Mouse (Mus musculus) hindbrain, embryonic 13.5 days (tissue): ENCODE data around the gene Chd3. TPM values are rescaled to one million over a fixed set of nuclear protein-coding genes. Genes with fewer than 3 reads are reported as not detected.

Experiments used
- ATAC-seq: fragments of 200-750 bp; cut with Nextera tagmentation; 2 replicates; pipeline ENCODE4 v1.8.0; 2017; ENCODE audit warnings: moderate TSS enrichment; ENCODE audit not compliant: low FRiP score
- H3K27ac ChIP-seq: fragments of 300-500 bp; sonication (generic); 2 replicates; pipeline ENCODE4 v1.5.1; 2015; ENCODE audit warnings: inconsistent platforms, mild to moderate bottlenecking, moderate library complexity
- H3K27me3 ChIP-seq: fragments of 300-500 bp; sonication (generic); 2 replicates; pipeline ENCODE4 v1.6.1; 2015; ENCODE audit warnings: mild to moderate bottlenecking, inconsistent platforms
- H3K36me3 ChIP-seq: fragments of 300-500 bp; sonication (generic); 2 replicates; pipeline ENCODE4 v1.6.1; 2015; ENCODE audit warnings: mild to moderate bottlenecking, inconsistent platforms
- H3K4me1 ChIP-seq: fragments of 300-500 bp; sonication (generic); replicated peaks from 2 replicates; pipeline ENCODE4 v1.6.1; 2015; ENCODE audit warnings: inconsistent platforms
- H3K4me2 ChIP-seq: fragments of 300-500 bp; sonication (generic); 2 replicates; pipeline ENCODE4 v1.6.1; 2015; ENCODE audit warnings: inconsistent platforms, mild to moderate bottlenecking, moderate library complexity
- H3K4me3 ChIP-seq: fragments of 300-500 bp; sonication (generic); 2 replicates; pipeline ENCODE4 v1.5.1; 2015; ENCODE audit warnings: mild to moderate bottlenecking, inconsistent platforms
- H3K9ac ChIP-seq: fragments of 300-500 bp; sonication (generic); 2 replicates; pipeline ENCODE4 v1.6.1; 2015; ENCODE audit warnings: mild to moderate bottlenecking, inconsistent platforms
- H3K9me3 ChIP-seq: fragments of 300-500 bp; sonication (generic); 2 replicates; pipeline ENCODE4 v1.6.1; 2016; ENCODE audit warnings: inconsistent platforms
- WGBS: fragments of 180-500 bp; shearing (Covaris S2); methylation state at CpG from one replicate; pipeline ENCODE4 v1.1.7; 2015; 5-methylcytosine and 5-hydroxymethylcytosine counted together
- polyA plus RNA-seq: library from polyadenylated mRNA; unstranded; fragments of >200 nt; fragmentation: Nextera tagmentation; extraction: Ambion mirVana; gene quantifications from 2 replicates; pipeline ENCODE4 v1.2.1, GENCODE M21; 2015

The Chd3 gene
- polyA plus RNA-seq, 1 experiment from 2014 or later, result 92.4 TPM

GRCm38 (mm10) chr11:69411538-69412203 is 42.5 kb upstream of the Chd3 start:
- under 1% methylated on average over 39 of the region's 39 CpGs for WGBS
- Histone ChIP-seq H3K4me2 (peak overlapping the region; percentile 99), H3K9me3 (no peaks in the 10 kb centered on the region), H3K4me1 (peaks cover 71% of the 10 kb centered on the region), H3K9ac (peak overlapping the region; percentile 99), H3K36me3 (peaks cover 29% of the 10 kb centered on the region), H3K27me3 (no peaks in the 10 kb centered on the region), H3K4me3 (peak overlapping the region; percentile 83), H3K27ac (peak overlapping the region; percentile 100)
- ATAC-seq, result no peak

- Histone ChIP-seq H3K9me3 (no peaks in the 10 kb centered on the region), H3K36me3 (peaks cover 34% of the 10 kb centered on the region), H3K27ac (peak overlapping the region; percentile 100), H3K9ac (peak overlapping the region; percentile 99), H3K4me3 (peak overlapping the region; percentile 83), H3K4me2 (peak overlapping the region; percentile 99), H3K4me1 (peaks cover 68% of the 10 kb centered on the region), H3K27me3 (no peaks in the 10 kb centered on the region)
- under 1% methylated on average over 26 of the region's 26 CpGs for WGBS
- ATAC-seq, result peak; percentile 32
These were observed 41.9 kb upstream of the Chd3 start for GRCm38 (mm10) chr11:69411073-69411535.

GRCm38 (mm10) chr11:69410310-69411072 is 41.3 kb upstream of the Chd3 start:
- H3K36me3 ChIP-seq, result peaks cover 40% of the 10 kb centered on the region
- peak overlapping the region; percentile 83 for H3K4me3 ChIP-seq
- under 1% methylated on average over 41 of the region's 41 CpGs for WGBS
- peak overlapping the region; percentile 99 for H3K9ac ChIP-seq
- H3K4me1 ChIP-seq, result peaks cover 68% of the 10 kb centered on the region
- peak overlapping the region; percentile 99 for H3K4me2 ChIP-seq
- no peaks in the 10 kb centered on the region for H3K27me3 ChIP-seq
- H3K9me3 ChIP-seq, result no peaks in the 10 kb centered on the region
- ATAC-seq, result 0 out of 2 replicates have a peak, but pooled peaks have one; percentile 0
- peak overlapping the region; percentile 100 for H3K27ac ChIP-seq

GRCm38 (mm10) chr11:69410045-69410309 is 40.8 kb upstream of the Chd3 start:
- Histone ChIP-seq H3K27me3 (no peaks in the 10 kb centered on the region), H3K27ac (peak overlapping the region; percentile 100), H3K4me1 (peaks cover 66% of the 10 kb centered on the region), H3K9me3 (no peaks in the 10 kb centered on the region), H3K4me2 (peak overlapping the region; percentile 99), H3K4me3 (peak overlapping the region; percentile 83), H3K36me3 (peaks cover 46% of the 10 kb centered on the region), H3K9ac (peak overlapping the region; percentile 99)
- no peak for ATAC-seq
- 0% methylated on average over 18 of the region's 18 CpGs for WGBS

GRCm38 (mm10) chr11:69409378-69410044 is 40.3 kb upstream of the Chd3 start:
- peaks cover 62% of the 10 kb centered on the region for H3K4me1 ChIP-seq
- WGBS, result 0% methylated on average over 45 of the region's 46 CpGs
- peak overlapping the region; percentile 83 for H3K4me3 ChIP-seq
- H3K4me2 ChIP-seq, result peak overlapping the region; percentile 99
- H3K27ac ChIP-seq, result peak overlapping the region; percentile 100
- ATAC-seq, result peak; percentile 46
- H3K9me3 ChIP-seq, result no peaks in the 10 kb centered on the region
- H3K9ac ChIP-seq, result peak overlapping the region; percentile 99
- H3K36me3 ChIP-seq, result peaks cover 50% of the 10 kb centered on the region
- no peaks in the 10 kb centered on the region for H3K27me3 ChIP-seq

- no peaks in the 10 kb centered on the region for H3K27me3 ChIP-seq
- peak; percentile 61 for ATAC-seq
- H3K4me1 ChIP-seq, result peaks cover 54% of the 10 kb centered on the region
- WGBS, result under 1% methylated on average over 33 of the region's 33 CpGs
- H3K4me3 ChIP-seq, result peak overlapping the region; percentile 83
- H3K27ac ChIP-seq, result peak overlapping the region; percentile 100
- peak overlapping the region; percentile 99 for H3K4me2 ChIP-seq
- H3K9ac ChIP-seq, result peak overlapping the region; percentile 99
- H3K36me3 ChIP-seq, result peaks cover 58% of the 10 kb centered on the region
- no peaks in the 10 kb centered on the region for H3K9me3 ChIP-seq
These were observed 39.6 kb upstream of the Chd3 start for GRCm38 (mm10) chr11:69408541-69409377.

GRCm38 (mm10) chr11:69407724-69408004 is 38.5 kb upstream of the Chd3 start:
- 85% methylated on average over 4 of the region's 4 CpGs for WGBS
- H3K9me3 ChIP-seq, result no peaks in the 10 kb centered on the region
- H3K27me3 ChIP-seq, result no peaks in the 10 kb centered on the region
- peak overlapping the region; percentile 100 for H3K27ac ChIP-seq
- peak overlapping the region; percentile 83; the same call in 1 of the 2 replicates for H3K4me3 ChIP-seq
- peak overlapping the region; percentile 99 for H3K4me2 ChIP-seq
- peaks cover 43% of the 10 kb centered on the region for H3K4me1 ChIP-seq
- peak overlapping the region; percentile 99 for H3K9ac ChIP-seq
- H3K36me3 ChIP-seq, result peaks cover 63% of the 10 kb centered on the region
- no peak for ATAC-seq

- H3K4me1 ChIP-seq, result peaks cover 38% of the 10 kb centered on the region
- peak overlapping the region; percentile 100; the same call in 1 of the 2 replicates for H3K27ac ChIP-seq
- no peak overlapping the region for H3K4me3 ChIP-seq
- ATAC-seq, result no peak
- H3K4me2 ChIP-seq, result no peak overlapping the region
- WGBS, result 93% methylated on average over 16 of the region's 16 CpGs
- H3K36me3 ChIP-seq, result peaks cover 65% of the 10 kb centered on the region
- H3K27me3 ChIP-seq, result no peaks in the 10 kb centered on the region
- no peaks in the 10 kb centered on the region for H3K9me3 ChIP-seq
- no peak overlapping the region; the same call in 1 of the 2 replicates for H3K9ac ChIP-seq
These were observed 37.9 kb upstream of the Chd3 start for GRCm38 (mm10) chr11:69406867-69407723.

GRCm38 (mm10) chr11:69406282-69406681 is 37.1 kb upstream of the Chd3 start:
- no peak for ATAC-seq
- Histone ChIP-seq H3K9ac (no peak overlapping the region), H3K4me2 (no peak overlapping the region), H3K4me3 (no peak overlapping the region), H3K36me3 (peaks cover 69% of the 10 kb centered on the region), H3K9me3 (no peaks in the 10 kb centered on the region), H3K27ac (no peak overlapping the region), H3K27me3 (no peaks in the 10 kb centered on the region), H3K4me1 (peaks cover 35% of the 10 kb centered on the region)
- 84% methylated on average over 19 of the region's 19 CpGs for WGBS

GRCm38 (mm10) chr11:69405397-69406200 is 36.4 kb upstream of the Chd3 start:
- WGBS, result 89% methylated on average over 24 of the region's 24 CpGs
- Histone ChIP-seq H3K27me3 (peaks cover 5% of the 10 kb centered on the region), H3K36me3 (peaks cover 75% of the 10 kb centered on the region)

More at GRCm38 (mm10) chr11:69405397-69406200, 36.4 kb upstream of the Chd3 start:
- Histone ChIP-seq H3K4me2 (no peak overlapping the region), H3K9ac (no peak overlapping the region), H3K4me1 (peaks cover 35% of the 10 kb centered on the region), H3K4me3 (no peak overlapping the region), H3K27ac (no peak overlapping the region), H3K9me3 (no peaks in the 10 kb centered on the region)
- no peak for ATAC-seq
